Comparison of ENCODE assay signal across 8 mouse cellular contexts in the genomic region with DNA sequence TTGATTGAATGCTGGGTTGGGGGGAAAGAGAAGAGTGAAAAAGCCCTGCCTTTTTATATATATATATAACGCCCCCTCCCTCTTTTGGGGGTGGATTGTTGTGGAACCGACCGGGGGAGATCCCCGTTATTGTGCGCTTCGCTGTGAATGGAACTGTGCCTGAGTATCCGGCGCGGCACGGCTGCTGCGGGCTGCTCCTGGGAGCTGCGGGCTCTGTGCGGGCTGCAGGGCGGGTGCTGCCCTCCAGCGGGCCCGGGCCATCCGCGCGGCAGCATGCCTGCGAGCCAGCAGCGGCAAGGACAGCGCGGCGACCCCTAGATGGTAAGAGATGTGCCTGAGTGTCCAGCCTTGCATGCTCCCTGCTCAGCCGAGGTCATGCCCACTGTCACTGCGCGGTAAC.
A peak's percentile ranks its signal among the peaks of the same experiment; 100 is the strongest.
DNase-seq lines count a peak whose midpoint lies in the region; ATAC-seq and TF ChIP-seq lines count a peak whose summit lies in the region.

No protein-coding gene starts in this region.

- ATAC-seq in erythroblast, adult 5-6 weeks (replicated peaks; ENCODE audit: low FRiP score, poor library complexity, severe bottlenecking) = peak; percentile 53; the same call in 1 of the 2 replicates
- ATAC-seq in lung, postnatal 0 days = peak; percentile 70

- peak; percentile 53 to 54 for DNase-seq in adrenal gland, adult 18-20 months (ENCODE audit: low spot score in 2 of 2)
- peak; percentile 66 to 74 for DNase-seq in heart, postnatal 10 days
- peak; percentile 48 to 78 for DNase-seq in kidney, postnatal 36 days
- DNase-seq in lung, postnatal 0 days (ENCODE audit: low spot score) = peak; percentile 66
- DNase-seq in ovary, postnatal 36 days (ENCODE audit: low spot score) = peak; percentile 70
- no peak for DNase-seq in c-Kit-positive CD71-positive TER-119-positive erythroid progenitor cells, embryonic 14.5 days (ENCODE audit: low spot score)

- peak overlapping the region; percentile 60 for H3K4me2 ChIP-seq in lung, postnatal 0 days (replicated peaks; ENCODE audit: low read depth, low read length)

- TF ChIP-seq EP300 in lung, postnatal 0 days (IDR thresholded peaks at IDR 0.05) = no peak

- peaks cover 31% of the 10 kb centered on the region for H3K27me3 ChIP-seq in E14TG2a.4 (ENCODE audit: insufficient read depth, low read length)
- no peaks in the 10 kb centered on the region for H3K27me3 ChIP-seq in lung, postnatal 0 days (replicated peaks; ENCODE audit: insufficient read depth, low read length)

- 4% methylated on average over 27 of the region's 27 CpGs for WGBS in lung, postnatal 0 days

- intact Hi-C loops in heart, postnatal 10 days (cut with DNase I) = loop anchor here (5.0 to 10.0 kb wide), 4 partner anchors 153 to 561 kb away; a partner anchor contains a TSS

- TF ChIP-seq CTCF in E14TG2a.4 (conservative IDR thresholded peaks at IDR 0.05; ENCODE audit: low read length) = no peak
- peak; percentile 77 for TF ChIP-seq CTCF in lung, postnatal 0 days (IDR thresholded peaks at IDR 0.05)

- peaks cover 26% of the 10 kb centered on the region for H3K4me1 ChIP-seq in E14TG2a.4 (replicated peaks; ENCODE audit: low read depth, low read length)
- peaks cover 10% of the 10 kb centered on the region; the same call in 1 of the 2 replicates for H3K4me1 ChIP-seq in lung, postnatal 0 days (ENCODE audit: insufficient read depth, low read depth, low read length)

- H3K27ac ChIP-seq in lung, postnatal 0 days (ENCODE audit: low read length) = no peak overlapping the region

- peak overlapping the region; percentile 65 for H3K4me3 ChIP-seq in E14TG2a.4 (replicated peaks; ENCODE audit: low read length)
- peak overlapping the region; percentile 26 for H3K4me3 ChIP-seq in lung, postnatal 0 days (ENCODE audit: low read depth, low read length)

- no peaks in the 10 kb centered on the region for H3K36me3 ChIP-seq in E14TG2a.4 (ENCODE audit: insufficient read depth, low read length)
- H3K36me3 ChIP-seq in lung, postnatal 0 days (ENCODE audit: insufficient read depth, low read length) = no peaks in the 10 kb centered on the region

- no peak overlapping the region for H3K9ac ChIP-seq in lung, postnatal 0 days (replicated peaks; ENCODE audit: low read depth)

- H3K9me3 ChIP-seq in E14TG2a.4 (ENCODE audit: low read length) = no peaks in the 10 kb centered on the region
- no peaks in the 10 kb centered on the region for H3K9me3 ChIP-seq in lung, postnatal 0 days (ENCODE audit: low read length)
